Mouse (Mus musculus) urinary bladder, adult 2 months (tissue): Measurements from ENCODE around the gene Sigmar1. TPM values are rescaled to one million over a fixed set of nuclear protein-coding genes. Genes with fewer than 3 reads are reported as not detected.
"Not testable (repeated sequence)": the region's sequence is repeated elsewhere in the genome, so short reads cannot be mapped to it uniquely, and the experiment has no call there.

Experiments used
- DNase-seq: peaks from one replicate; pipeline ENCODE4 v3.0.0; 2022; ENCODE audit warnings: low spot score
- polyA plus RNA-seq: library from polyadenylated mRNA; depleted of rRNA; stranded (reverse); fragments of >200 nt; gene quantifications from 2 replicates; pipeline ENCODE4 v1.2.3, GENCODE M21; 2012; rRNA removed

Gene Sigmar1
- polyA plus RNA-seq: 79.7 and 81.4 TPM in 2 replicates

GRCm38 (mm10) chr4:41755338-41756305 lies at the start of gene Sigmar1:
Gene Sigmar1, minus strand, starts transcription at chr4:41756157.
- DNase-seq: peak; percentile 85

- not testable (repeated sequence) for DNase-seq
Observed at GRCm38 (mm10) chr4:41783197-41783596, 27.2 kb upstream of the Sigmar1 start.

- not testable (repeated sequence) for DNase-seq
Observed at GRCm38 (mm10) chr4:41782711-41783110, 26.8 kb upstream of the Sigmar1 start.

GRCm38 (mm10) chr4:41781748-41782485 lies 26.0 kb upstream of the Sigmar1 start:
- not testable (repeated sequence) for DNase-seq

GRCm38 (mm10) chr4:41781271-41781670 lies 25.3 kb upstream of the Sigmar1 start:
- not testable (repeated sequence) for DNase-seq

- DNase-seq: not testable (repeated sequence)
Observed at GRCm38 (mm10) chr4:41775840-41776239, 19.9 kb upstream of the Sigmar1 start.

GRCm38 (mm10) chr4:41774506-41774905 lies 18.5 kb upstream of the Sigmar1 start:
- not testable (repeated sequence) for DNase-seq

- not testable (repeated sequence) for DNase-seq
Observed at GRCm38 (mm10) chr4:41774002-41774401, 18.0 kb upstream of the Sigmar1 start, which contains the start of gene Ccl27a. Gene Ccl27a, minus strand, starts transcription at chr4:41774247.

- DNase-seq: not testable (repeated sequence)
Observed at GRCm38 (mm10) chr4:41773502-41773901, 17.5 kb upstream of the Sigmar1 start.

GRCm38 (mm10) chr4:41772946-41773345 lies 17.0 kb upstream of the Sigmar1 start:
- DNase-seq: not testable (repeated sequence)

GRCm38 (mm10) chr4:41767301-41767700 lies 11.3 kb upstream of the Sigmar1 start:
- DNase-seq: not testable (repeated sequence)

- DNase-seq: not testable (repeated sequence)
Observed at GRCm38 (mm10) chr4:41763176-41763575, 7.2 kb upstream of the Sigmar1 start.

- not testable (repeated sequence) for DNase-seq
Observed at GRCm38 (mm10) chr4:41762688-41763114, 6.7 kb upstream of the Sigmar1 start.

- no peak for DNase-seq
Observed at GRCm38 (mm10) chr4:41762099-41762687, 6.2 kb upstream of the Sigmar1 start.

- DNase-seq: no peak
Observed at GRCm38 (mm10) chr4:41761680-41762079, 5.7 kb upstream of the Sigmar1 start.

- DNase-seq: no peak
Observed at GRCm38 (mm10) chr4:41760911-41761310, 5.0 kb upstream of the Sigmar1 start.

- DNase-seq: peak; percentile 71
Observed at GRCm38 (mm10) chr4:41760288-41760721, 4.3 kb upstream of the Sigmar1 start.

- no peak for DNase-seq
Observed at GRCm38 (mm10) chr4:41759656-41760287, 3.8 kb upstream of the Sigmar1 start.

GRCm38 (mm10) chr4:41759206-41759605 lies 3.2 kb upstream of the Sigmar1 start:
- no peak for DNase-seq

GRCm38 (mm10) chr4:41758701-41759100 lies 2.7 kb upstream of the Sigmar1 start:
- no peak for DNase-seq

GRCm38 (mm10) chr4:41758021-41758420 lies 2.1 kb upstream of the Sigmar1 start:
- no peak for DNase-seq
